Mouse (Mus musculus): ENCODE measurements around the gene Lalba. TPM values are rescaled to one million over a fixed set of nuclear protein-coding genes. Genes with fewer than 3 reads are reported as not detected.
"Not testable (repeated sequence)": the region's sequence is repeated elsewhere in the genome, so short reads cannot be mapped to it uniquely, and the experiment has no call there.

Lalba gene
- total and polyA plus RNA-seq, 3 experiments = not detected

- peak; percentile 61 for TF ChIP-seq SIN3A (IDR thresholded peaks at IDR 0.05; ENCODE audit: low read length)
- 0 out of 2 replicates have a peak, but pooled peaks have one; percentile 67 for TF ChIP-seq UBTF (IDR thresholded peaks at IDR 0.05; ENCODE audit: borderline replicate concordance, insufficient read depth, low read depth, low read length)
- peak; percentile 39; the same call in 1 of the 2 replicates for TF ChIP-seq GATA1 (IDR thresholded peaks at IDR 0.05; ENCODE audit: low read depth, low read length)
- TF ChIP-seq TBP (IDR thresholded peaks at IDR 0.05; ENCODE audit: low read depth, low read length) = peak; percentile 93
- peak in 1 of 2 experiments; percentile 31; a peak in 1 of 4 replicates for TF ChIP-seq EP300 (IDR thresholded peaks at IDR 0.05; ENCODE audit: low read depth in 1 of 2, low read length in 2 of 2)
- TF ChIP-seq ETS1 (IDR thresholded peaks at IDR 0.05; ENCODE audit: low read depth, low read length) = peak; percentile 65
- H3K4me1 ChIP-seq (ENCODE audit: control insufficient read depth in 1 of 2, insufficient read depth in 2 of 2, low read length in 2 of 2) = peaks cover 12 to 30% of the 10 kb centered on the region in 2 experiments
- not testable (repeated sequence) for H3K9ac ChIP-seq (ENCODE audit: control insufficient read depth, low read depth, low read length, poor library complexity, severe bottlenecking)
These were observed 32.3 kb upstream of the Lalba start for GRCm38 (mm10) chr15:98514845-98515244.

GRCm38 (mm10) chr15:98514146-98514545 lies 31.6 kb upstream of the Lalba start:
- Histone ChIP-seq H3K9me3 (replicated peaks; ENCODE audit: insufficient read depth, low read length) (no peaks in the 10 kb centered on the region), H3K36me3 (ENCODE audit: control insufficient read depth in 1 of 2, insufficient read depth in 2 of 2, low read length in 2 of 2) (peaks cover 3 to 15% of the 10 kb centered on the region in 2 experiments; a peak in 2 of 4 replicates), H3K4me1 (ENCODE audit: control insufficient read depth in 1 of 2, insufficient read depth in 2 of 2, low read length in 2 of 2) (peaks cover 12 to 30% of the 10 kb centered on the region in 2 experiments), H3K4me3 (ENCODE audit: control insufficient read depth in 1 of 2, insufficient read depth in 1 of 2, low read depth in 2 of 2, low read length in 2 of 2) (no peak overlapping the region), H3K27ac (ENCODE audit: control insufficient read depth, low read depth, low read length) (no peak overlapping the region), H3K79me2 (ENCODE audit: control insufficient read depth, insufficient read depth, low read length, poor library complexity) (no peaks in the 10 kb centered on the region; the same call in 1 of the 2 replicates), H3K27me3 (ENCODE audit: control insufficient read depth in 1 of 2, insufficient read depth in 2 of 2, low read length in 2 of 2) (no peaks in the 10 kb centered on the region), H3K9ac (ENCODE audit: control insufficient read depth, low read depth, low read length, poor library complexity, severe bottlenecking) (no peak overlapping the region)
- peak; percentile 68 for DNase-seq (ENCODE audit: low read depth, low spot score)
- TF ChIP-seq MYB (IDR thresholded peaks at IDR 0.05; ENCODE audit: low read depth, low read length) (no peak), MAX (IDR thresholded peaks at IDR 0.05; ENCODE audit: low read length) (peak; percentile 86), ZMIZ1 (IDR thresholded peaks at IDR 0.05; ENCODE audit: low read depth, low read length) (no peak), POLR2AphosphoS2 (IDR thresholded peaks at IDR 0.05; ENCODE audit: low read length) (no peak), BHLHE40 (IDR thresholded peaks at IDR 0.05; ENCODE audit: borderline replicate concordance, low read depth, low read length) (peak; percentile 67; the same call in 1 of the 2 replicates), CTCF (IDR thresholded peaks at IDR 0.05 in 2 of 3, conservative IDR thresholded peaks at IDR 0.05 in 1 of 3; ENCODE audit: control insufficient read depth in 1 of 3, insufficient read depth in 1 of 3, low read depth in 2 of 3, low read length in 3 of 3, poor library complexity in 1 of 3, severe bottlenecking in 1 of 3) (no peak), MAZ (IDR thresholded peaks at IDR 0.05; ENCODE audit: low read depth, low read length) (no peak), NRF1 (IDR thresholded peaks at IDR 0.05; ENCODE audit: insufficient read depth, low read depth, low read length, poor library complexity, severe bottlenecking) (no peak), MEF2A (IDR thresholded peaks at IDR 0.05; ENCODE audit: extremely low read depth, insufficient replicate concordance, low read depth, low read length, poor library complexity, severe bottlenecking) (no peak), JUND (IDR thresholded peaks at IDR 0.05; ENCODE audit: low read depth, low read length) (no peak), ZKSCAN1 (IDR thresholded peaks at IDR 0.05; ENCODE audit: low read depth, low read length) (no peak), CHD2 (IDR thresholded peaks at IDR 0.05; ENCODE audit: low read length) (no peak), SIN3A (IDR thresholded peaks at IDR 0.05; ENCODE audit: low read length) (no peak), GATA1 (IDR thresholded peaks at IDR 0.05; ENCODE audit: low read depth, low read length) (no peak), POLR2A (IDR thresholded peaks at IDR 0.05; ENCODE audit: control insufficient read depth in 1 of 2, insufficient read depth in 1 of 2, low read depth in 1 of 2, low read length in 2 of 2, poor library complexity in 1 of 2) (no peak), POLR2AphosphoS5 (IDR thresholded peaks at IDR 0.05; ENCODE audit: borderline replicate concordance, low read depth, low read length) (no peak), USF1 (IDR thresholded peaks at IDR 0.05; ENCODE audit: low read depth, low read length) (peak; percentile 89), USF2 (IDR thresholded peaks at IDR 0.05; ENCODE audit: borderline replicate concordance in 1 of 2, insufficient read depth in 1 of 2, low read depth in 1 of 2, low read length in 2 of 2) (peak; percentile 16 to 64; a peak in 1 of 4 replicates), ZC3H11A (IDR thresholded peaks at IDR 0.05; ENCODE audit: low read depth, low read length) (no peak), RCOR1 (IDR thresholded peaks at IDR 0.05; ENCODE audit: low read depth, low read length) (peak; percentile 34; the same call in 1 of the 2 replicates), ETS1 (IDR thresholded peaks at IDR 0.05; ENCODE audit: low read depth, low read length) (peak; percentile 41; the same call in 1 of the 2 replicates), MXI1 (IDR thresholded peaks at IDR 0.05; ENCODE audit: low read depth, low read length) (peak; percentile 24; the same call in 1 of the 2 replicates), KAT2A (conservative IDR thresholded peaks at IDR 0.05; ENCODE audit: low read depth, low read length) (no peak), E2F4 (IDR thresholded peaks at IDR 0.05; ENCODE audit: borderline replicate concordance, low read depth, low read length) (no peak), NELFE (IDR thresholded peaks at IDR 0.05; ENCODE audit: low read depth, low read length) (no peak), EP300 (IDR thresholded peaks at IDR 0.05; ENCODE audit: low read depth in 1 of 2, low read length in 2 of 2) (peak in 1 of 2 experiments; percentile 32; a peak in 1 of 4 replicates), ZNF384 (IDR thresholded peaks at IDR 0.05; ENCODE audit: low read depth, low read length) (no peak), TAL1 (IDR thresholded peaks at IDR 0.05; ENCODE audit: low read length) (no peak)

More at GRCm38 (mm10) chr15:98514845-98515244, 32.3 kb upstream of the Lalba start:
- peak; percentile 76 for DNase-seq (ENCODE audit: low read depth, low spot score)
- not testable (repeated sequence) for H3K79me2 ChIP-seq (ENCODE audit: control insufficient read depth, insufficient read depth, low read length, poor library complexity); H3K27ac ChIP-seq (ENCODE audit: control insufficient read depth, low read depth, low read length); H3K4me3 ChIP-seq (ENCODE audit: control insufficient read depth in 1 of 2, insufficient read depth in 1 of 2, low read depth in 2 of 2, low read length in 2 of 2); H3K9me3 ChIP-seq (replicated peaks; ENCODE audit: insufficient read depth, low read length); H3K27me3 ChIP-seq (ENCODE audit: control insufficient read depth in 1 of 2, insufficient read depth in 2 of 2, low read length in 2 of 2)
- H3K36me3 ChIP-seq (ENCODE audit: control insufficient read depth in 1 of 2, insufficient read depth in 2 of 2, low read length in 2 of 2) = peaks cover 5 to 15% of the 10 kb centered on the region in 2 experiments
